Mouse (Mus musculus) hindbrain, postnatal 0 days (tissue): ENCODE data around the gene Prkca. TPM values are rescaled to one million over a fixed set of nuclear protein-coding genes. Genes with fewer than 3 reads are reported as not detected.
A peak's percentile ranks its signal among the peaks of the same experiment; 100 is the strongest.

Experiments used
- ATAC-seq: fragments of 200-750 bp; cut with Nextera tagmentation; 2 replicates; pipeline ENCODE4 v1.8.0; 2017; ENCODE audit warnings: mild to moderate bottlenecking, moderate TSS enrichment, moderate library complexity
- DNase-seq: peaks from one replicate; pipeline ENCODE4 v3.0.0-alpha.2; 2015; ENCODE audit warnings: low spot score
- H3K27ac ChIP-seq: fragments of 300-500 bp; sonication (generic); 2 replicates; pipeline ENCODE4 v1.5.1; 2014; ENCODE audit warnings: mild to moderate bottlenecking
- H3K27me3 ChIP-seq: fragments of 300-500 bp; sonication (generic); 2 replicates; pipeline ENCODE4 v1.6.1; 2014; ENCODE audit warnings: low read length, mixed read lengths; ENCODE audit not compliant: insufficient read depth
- H3K36me3 ChIP-seq: fragments of 300-500 bp; sonication (generic); 2 replicates; pipeline ENCODE4 v1.6.1; 2014; ENCODE audit warnings: low read length, mixed read lengths; ENCODE audit not compliant: insufficient read depth
- H3K4me1 ChIP-seq: fragments of 300-500 bp; sonication (generic); 2 replicates; pipeline ENCODE4 v1.6.1; 2014; ENCODE audit warnings: antibody characterized with exemption, low read length, mixed read lengths; ENCODE audit not compliant: insufficient read depth
- H3K4me2 ChIP-seq: fragments of 300-500 bp; sonication (generic); 2 replicates; pipeline ENCODE4 v1.6.1; 2014; ENCODE audit warnings: low read depth, mild to moderate bottlenecking, low read length, moderate library complexity, mixed read lengths
- H3K4me3 ChIP-seq: fragments of 300-500 bp; sonication (generic); 2 replicates; pipeline ENCODE4 v1.5.1; 2014; ENCODE audit warnings: low read length
- H3K9ac ChIP-seq: fragments of 300-500 bp; sonication (generic); replicated peaks from 2 replicates; pipeline ENCODE4 v1.6.1; 2014; ENCODE audit warnings: mild to moderate bottlenecking, low read length, moderate library complexity, mixed read lengths
- H3K9me3 ChIP-seq: fragments of 300-500 bp; sonication (generic); 2 replicates; pipeline ENCODE4 v1.6.1; 2016; ENCODE audit warnings: low read length, mixed read lengths
- CTCF ChIP-seq: IDR thresholded peaks from 2 replicates; pipeline ENCODE4 v1.5.1; 2016; ENCODE audit warnings: antibody characterized with exemption, control low read depth, low read depth
- WGBS: fragments of 180-500 bp; shearing (Covaris S2); extraction: QIAGEN DNeasy Blood & Tissue Kit; methylation state at CpG from one replicate; pipeline ENCODE4 v1.1.7; 2014; 5-methylcytosine and 5-hydroxymethylcytosine counted together
- polyA plus RNA-seq: library from polyadenylated mRNA; unstranded; fragments of >200 nt; fragmentation: Nextera tagmentation; extraction: Ambion mirVana; gene quantifications from 2 replicates; pipeline ENCODE4 v1.2.1, GENCODE M21; 2015
- total RNA-seq: library from RNA; depleted of rRNA; stranded (reverse); fragments of >200 nt; gene quantifications from 2 replicates; pipeline ENCODE4 v1.2.3, GENCODE M21; 2014

Prkca gene
- total and polyA plus RNA-seq, 2 experiments from 2014 or later, result 8.0 to 25.0 TPM

- Histone ChIP-seq H3K4me1 (peaks cover 10% of the 10 kb centered on the region; the same call in 1 of the 2 replicates), H3K36me3 (no peaks in the 10 kb centered on the region), H3K9me3 (no peaks in the 10 kb centered on the region), H3K4me3 (peak overlapping the region; percentile 88), H3K9ac (peak overlapping the region; percentile 40), H3K27me3 (no peaks in the 10 kb centered on the region), H3K27ac (no peak overlapping the region), H3K4me2 (peak overlapping the region; percentile 99)
- no peak for TF ChIP-seq CTCF
- no peak for DNase-seq
- WGBS, result 38% methylated on average over 8 of the region's 8 CpGs
- no peak for ATAC-seq
Measured at GRCm38 (mm10) chr11:108341783-108342182, 1.9 kb downstream of the Prkca start.

DNA sequence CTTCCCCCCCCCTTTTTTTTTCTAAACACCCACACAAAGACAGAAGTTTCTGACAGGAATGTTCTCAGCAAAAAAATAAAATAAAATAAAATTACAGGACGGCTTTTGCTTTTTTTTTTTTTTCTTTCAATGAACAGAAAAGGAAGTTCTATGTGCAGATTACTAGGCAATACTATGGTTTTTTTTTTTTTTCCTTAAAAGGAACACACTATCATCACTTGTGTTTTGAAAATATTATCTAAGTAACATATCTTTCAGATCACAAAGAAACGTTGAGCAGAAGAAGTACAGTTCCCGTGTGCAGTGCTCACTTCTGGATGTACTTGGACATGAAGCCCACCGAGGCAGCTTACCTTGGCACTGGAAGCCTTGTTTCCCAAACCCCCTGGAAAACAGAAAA is 3.4 kb downstream of the Prkca start:
- WGBS, result 93% methylated on average over 4 of the region's 4 CpGs
- no peak overlapping the region for H3K4me2 ChIP-seq

DNA sequence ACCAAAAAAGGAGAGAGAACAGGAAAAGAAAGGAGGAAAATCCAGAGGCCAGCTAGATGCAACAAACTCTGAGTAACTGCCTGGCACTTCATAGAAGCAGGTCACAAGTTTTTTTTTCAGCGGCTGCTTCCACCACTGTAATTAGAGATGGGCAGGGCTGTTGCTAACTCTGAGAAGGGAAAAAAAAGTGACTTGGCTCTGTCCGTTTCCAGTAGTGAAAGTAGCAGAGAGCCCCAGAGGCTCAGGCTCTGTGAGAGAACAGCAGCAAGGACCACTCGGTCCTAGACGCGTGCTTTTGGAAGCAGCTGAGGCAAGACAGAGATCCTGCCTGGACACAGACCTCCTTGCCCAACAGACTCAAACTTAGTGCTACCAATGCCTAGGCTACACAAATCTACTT is 7.3 kb downstream of the Prkca start:
- DNase-seq (no peak), ATAC-seq (no peak)
- Histone ChIP-seq H3K27ac (no peak overlapping the region), H3K4me1 (0 out of 2 replicates have a peak, but pooled peaks cover 2% of the 10 kb centered on the region), H3K9me3 (no peaks in the 10 kb centered on the region), H3K4me2 (no peak overlapping the region), H3K36me3 (no peaks in the 10 kb centered on the region), H3K9ac (no peak overlapping the region), H3K4me3 (no peak overlapping the region), H3K27me3 (no peaks in the 10 kb centered on the region)
- WGBS, result 50% methylated on average over 5 of the region's 5 CpGs
- no peak for TF ChIP-seq CTCF

More for the DNA sequence above, 3.4 kb downstream of the Prkca start:
- DNase-seq, result no peak
- H3K36me3 ChIP-seq, result no peaks in the 10 kb centered on the region
- H3K9ac ChIP-seq, result no peak overlapping the region
- no peak for ATAC-seq
- H3K27me3 ChIP-seq, result no peaks in the 10 kb centered on the region
- peaks cover 12% of the 10 kb centered on the region; the same call in 1 of the 2 replicates for H3K4me1 ChIP-seq
- no peak overlapping the region for H3K27ac ChIP-seq
- no peak for TF ChIP-seq CTCF
- H3K9me3 ChIP-seq, result no peaks in the 10 kb centered on the region
- no peak overlapping the region for H3K4me3 ChIP-seq

DNA sequence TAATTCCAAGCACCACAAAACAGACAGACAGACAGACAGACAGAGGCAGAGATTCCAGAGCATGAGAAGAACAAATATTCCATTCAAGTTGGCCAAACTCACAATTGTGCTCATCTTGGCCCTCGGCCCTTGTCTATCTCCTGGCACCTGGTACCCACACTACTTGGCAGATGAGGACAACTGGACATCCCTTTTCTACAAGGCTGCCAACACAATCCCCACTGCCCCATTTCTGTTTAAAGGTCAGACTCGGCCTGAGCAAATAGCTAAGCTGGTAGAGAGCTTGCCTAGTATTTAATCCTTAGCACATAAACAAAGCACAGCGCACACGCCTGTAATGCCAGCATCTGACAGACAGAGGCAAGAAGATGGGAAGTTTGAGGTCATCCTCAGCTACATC is 8.2 kb downstream of the Prkca start:
- Histone ChIP-seq H3K4me3 (no peak overlapping the region), H3K4me2 (no peak overlapping the region), H3K4me1 (0 out of 2 replicates have a peak, but pooled peaks cover 2% of the 10 kb centered on the region), H3K9ac (no peak overlapping the region), H3K9me3 (no peaks in the 10 kb centered on the region), H3K27me3 (no peaks in the 10 kb centered on the region), H3K27ac (no peak overlapping the region), H3K36me3 (no peaks in the 10 kb centered on the region)
- ATAC-seq (no peak), DNase-seq (no peak)
- 84% methylated on average over 4 of the region's 4 CpGs for WGBS
- TF ChIP-seq CTCF, result no peak

DNA sequence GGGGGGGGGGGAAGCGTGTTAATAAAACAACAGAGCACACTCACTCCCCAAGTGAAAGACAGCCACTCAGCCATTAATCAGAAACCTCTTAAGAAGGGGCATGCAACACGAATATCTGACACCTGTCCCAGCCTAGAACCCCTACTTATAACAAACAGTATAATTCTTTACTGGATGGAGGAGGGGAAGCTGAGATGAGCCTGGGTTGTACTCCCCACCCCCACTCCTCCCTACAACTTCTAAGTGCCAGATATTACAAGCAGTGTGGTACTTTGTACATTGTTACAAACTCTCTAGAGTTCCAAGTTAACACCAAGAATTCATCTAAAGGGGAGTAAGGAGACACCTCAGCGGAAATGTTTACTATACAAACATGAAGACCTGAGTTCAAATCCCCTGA is 9.1 kb downstream of the Prkca start:
- WGBS, result 66% methylated on average over 3 of the region's 3 CpGs

GRCm38 (mm10) chr11:108333583-108334379 is 9.9 kb downstream of the Prkca start:
- WGBS, result 50% methylated on average over 8 of the region's 8 CpGs
- H3K4me1 ChIP-seq, result 0 out of 2 replicates have a peak, but pooled peaks cover 2% of the 10 kb centered on the region
- ATAC-seq (no peak), DNase-seq (no peak)
- H3K27me3 ChIP-seq, result no peaks in the 10 kb centered on the region
- no peak overlapping the region for H3K27ac ChIP-seq
- H3K9ac ChIP-seq, result no peak overlapping the region
- no peak overlapping the region for H3K4me3 ChIP-seq
- no peaks in the 10 kb centered on the region for H3K9me3 ChIP-seq
- no peaks in the 10 kb centered on the region for H3K36me3 ChIP-seq
- no peak for TF ChIP-seq CTCF
- H3K4me2 ChIP-seq, result no peak overlapping the region

More for the DNA sequence above, 9.1 kb downstream of the Prkca start:
- Histone ChIP-seq H3K27me3 (no peaks in the 10 kb centered on the region), H3K4me3 (no peak overlapping the region), H3K27ac (no peak overlapping the region), H3K36me3 (no peaks in the 10 kb centered on the region), H3K9ac (no peak overlapping the region), H3K4me2 (no peak overlapping the region), H3K4me1 (0 out of 2 replicates have a peak, but pooled peaks cover 2% of the 10 kb centered on the region), H3K9me3 (no peaks in the 10 kb centered on the region)
- ATAC-seq, result no peak
- DNase-seq, result no peak
- TF ChIP-seq CTCF, result no peak

DNA sequence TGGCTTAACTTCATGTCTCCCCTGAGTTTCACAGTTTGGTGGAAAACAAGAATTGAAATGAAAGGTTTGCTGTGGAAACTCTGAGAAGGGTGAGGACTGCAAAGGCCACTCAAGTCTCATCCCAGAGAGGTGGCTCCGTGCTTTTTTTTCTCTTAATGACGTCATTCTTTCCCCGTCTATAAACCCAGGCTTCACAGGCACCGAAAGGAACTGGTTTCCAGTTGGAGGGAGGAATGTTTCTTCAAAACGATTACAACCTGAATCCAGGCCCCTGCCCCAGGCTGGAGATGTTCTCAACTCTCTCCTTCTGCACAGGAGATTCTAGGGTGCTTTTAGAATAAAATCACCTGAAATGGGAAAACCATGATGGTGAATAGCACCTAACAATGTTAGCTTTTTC is 10.7 kb downstream of the Prkca start:
- TF ChIP-seq CTCF, result no peak
- WGBS, result 62% methylated on average over 5 of the region's 5 CpGs
- ATAC-seq, result no peak

More for the DNA sequence above, 10.7 kb downstream of the Prkca start:
- Histone ChIP-seq H3K9ac (no peak overlapping the region), H3K27me3 (no peaks in the 10 kb centered on the region), H3K4me2 (no peak overlapping the region), H3K27ac (no peak overlapping the region), H3K9me3 (no peaks in the 10 kb centered on the region), H3K36me3 (no peaks in the 10 kb centered on the region), H3K4me1 (0 out of 2 replicates have a peak, but pooled peaks cover 2% of the 10 kb centered on the region), H3K4me3 (no peak overlapping the region)
- no peak for DNase-seq
